Mouse (Mus musculus): Measurements from ENCODE around the gene Dlgap3. TPM values are rescaled to one million over a fixed set of nuclear protein-coding genes. Genes with fewer than 3 reads are reported as not detected.

Gene Dlgap3
- not detected for total RNA-seq (2023)

GRCm38 (mm10) chr4:127168914-127169345 is at the start of gene Dlgap3:
Dlgap3 (plus strand) TSS chr4:127169204.

GRCm38 (mm10) chr4:127123391-127123790 is 45.6 kb upstream of the Dlgap3 start, which contains the start of gene Tmem35b:
Tmem35b (plus strand) TSS chr4:127123691.

GRCm38 (mm10) chr4:127243552-127243951 is 74.5 kb downstream of the Dlgap3 start, which contains the start of gene Smim12:
Smim12 (plus strand) TSS chr4:127243784.

Other genes with a start within 250 kb of the Dlgap3 start
- gene Zmym4, start 201.1 kb upstream of the Dlgap3 start, total RNA-seq (2023): 10 to 100 TPM; 14.4 to 15.9 TPM
- gene Sfpq, start 147.9 kb upstream of the Dlgap3 start, total RNA-seq (2023): 100 to 1,000 TPM; 354 to 377 TPM
- 10 to 100 TPM in 1 of 2 experiments, 1 to 10 TPM in 1; 7.1 to 11.1 TPM for gene Zmym1, start 108.1 kb upstream of the Dlgap3 start, total RNA-seq (2023)
- 1 to 10 TPM; 7.0 TPM for gene Zmym6, start 91.8 kb upstream of the Dlgap3 start, total RNA-seq (2023)
- gene Tmem35b, start 45.5 kb upstream of the Dlgap3 start, total RNA-seq (2023): 1 to 10 TPM; 5.1 to 5.5 TPM
- gene Smim12, start 74.6 kb downstream of the Dlgap3 start, total RNA-seq (2023): 10 to 100 TPM; 17.6 to 21.7 TPM
- not detected for gene Gja4, start 144.8 kb downstream of the Dlgap3 start, total RNA-seq (2023)
- 1 to 10 TPM; 3.5 to 3.6 TPM for gene Gjb3, start 161.6 kb downstream of the Dlgap3 start, total RNA-seq (2023)
- gene Gjb4, start 184.9 kb downstream of the Dlgap3 start, total RNA-seq (2023): not detected
- not detected for gene Gjb5, start 189.0 kb downstream of the Dlgap3 start, total RNA-seq (2023)

Measured in neutrophil, adult 83 days (primary cell).